Mouse (Mus musculus): Measurements from ENCODE around the gene Ide.

The Ide gene

GRCm38 (mm10) chr19:37333357-37333756 is 4.3 kb downstream of the Ide start:
- no peak for DNase-seq (ENCODE audit: low spot score)

- DNase-seq (ENCODE audit: low spot score), result no peak
Observed at GRCm38 (mm10) chr19:37332726-37333125, 4.9 kb downstream of the Ide start.

- no peak for DNase-seq (ENCODE audit: low spot score)
Observed at GRCm38 (mm10) chr19:37327216-37327615, 10.4 kb downstream of the Ide start.

GRCm38 (mm10) chr19:37323566-37323965 is 14.1 kb downstream of the Ide start:
- DNase-seq (ENCODE audit: low spot score), result no peak

GRCm38 (mm10) chr19:37320802-37321619 is 16.6 kb downstream of the Ide start:
- no peak for DNase-seq (ENCODE audit: low spot score)

- no peak for DNase-seq (ENCODE audit: low spot score)
Observed at GRCm38 (mm10) chr19:37317359-37317758, 20.3 kb downstream of the Ide start.

- no peak for DNase-seq (ENCODE audit: low spot score)
Observed at GRCm38 (mm10) chr19:37315091-37315490, 22.6 kb downstream of the Ide start.

GRCm38 (mm10) chr19:37311426-37311825 is 26.2 kb downstream of the Ide start:
- no peak for DNase-seq (ENCODE audit: low spot score)

- DNase-seq (ENCODE audit: low spot score), result no peak
Observed at GRCm38 (mm10) chr19:37310133-37310532, 27.5 kb downstream of the Ide start.

GRCm38 (mm10) chr19:37308941-37309340 is 28.7 kb downstream of the Ide start:
- no peak for DNase-seq (ENCODE audit: low spot score)

- DNase-seq (ENCODE audit: low spot score), result no peak
Observed at GRCm38 (mm10) chr19:37307826-37308545, 29.7 kb downstream of the Ide start.

- no peak for DNase-seq (ENCODE audit: low spot score)
Observed at GRCm38 (mm10) chr19:37306176-37306575, 31.5 kb downstream of the Ide start.

- DNase-seq (ENCODE audit: low spot score), result no peak
Observed at GRCm38 (mm10) chr19:37304866-37305265, 32.8 kb downstream of the Ide start.

- no peak for DNase-seq (ENCODE audit: low spot score)
Observed at GRCm38 (mm10) chr19:37304006-37304405, 33.6 kb downstream of the Ide start.

GRCm38 (mm10) chr19:37301733-37302132 is 35.9 kb downstream of the Ide start:
- peak; percentile 24 for DNase-seq (ENCODE audit: low spot score)

- DNase-seq (ENCODE audit: low spot score), result no peak
Observed at GRCm38 (mm10) chr19:37291676-37292075, 46.0 kb downstream of the Ide start.

GRCm38 (mm10) chr19:37290906-37291305 is 46.7 kb downstream of the Ide start:
- DNase-seq (ENCODE audit: low spot score), result no peak

GRCm38 (mm10) chr19:37284775-37285174 is 52.9 kb downstream of the Ide start:
- DNase-seq (ENCODE audit: low spot score), result no peak

- no peak for DNase-seq (ENCODE audit: low spot score)
Observed at GRCm38 (mm10) chr19:37283166-37283565, 54.5 kb downstream of the Ide start.

- DNase-seq (ENCODE audit: low spot score), result no peak
Observed at GRCm38 (mm10) chr19:37281710-37282109, 55.9 kb downstream of the Ide start.

GRCm38 (mm10) chr19:37279194-37279593 is 58.5 kb downstream of the Ide start:
- no peak for DNase-seq (ENCODE audit: low spot score)

GRCm38 (mm10) chr19:37275555-37275954 is 62.1 kb downstream of the Ide start:
- DNase-seq (ENCODE audit: low spot score), result no peak

GRCm38 (mm10) chr19:37269106-37269505 is 68.5 kb downstream of the Ide start:
- no peak for DNase-seq (ENCODE audit: low spot score)
